Mouse (Mus musculus) liver, postnatal 0 days (tissue): Measurements from ENCODE around the gene Adora3. TPM values are rescaled to one million over a fixed set of nuclear protein-coding genes. Genes with fewer than 3 reads are reported as not detected.

Experiments used
- ATAC-seq: fragments of 200-750 bp; cut with Nextera tagmentation; 2 replicates; pipeline ENCODE4 v1.8.0; 2017; ENCODE audit warnings: mild to moderate bottlenecking, moderate library complexity
- DNase-seq: peaks from one replicate; pipeline ENCODE4 v3.0.0-alpha.2; 2016
- H3K27ac ChIP-seq: fragments of 300-500 bp; sonication (generic); 2 replicates; pipeline ENCODE4 v1.5.1; 2014; ENCODE audit warnings: antibody characterized with exemption, moderate library complexity, mild to moderate bottlenecking, low read depth
- H3K27me3 ChIP-seq: fragments of 300-500 bp; sonication (generic); 2 replicates; pipeline ENCODE4 v1.6.1; 2014; ENCODE audit warnings: low read length, control low read depth, mixed read lengths; ENCODE audit not compliant: insufficient read depth
- H3K36me3 ChIP-seq: fragments of 300-500 bp; sonication (generic); replicated peaks from 2 replicates; pipeline ENCODE4 v1.6.1; 2014; ENCODE audit warnings: mild to moderate bottlenecking, control low read depth, low read length, moderate library complexity, mixed read lengths; ENCODE audit not compliant: insufficient read depth
- H3K4me1 ChIP-seq: fragments of 300-500 bp; sonication (generic); 2 replicates; pipeline ENCODE4 v1.6.1; 2014; ENCODE audit warnings: antibody characterized with exemption, mild to moderate bottlenecking, control low read depth; ENCODE audit not compliant: insufficient read depth
- H3K4me2 ChIP-seq: fragments of 300-500 bp; sonication (generic); 2 replicates; pipeline ENCODE4 v1.6.1; 2014; ENCODE audit warnings: low read depth, mild to moderate bottlenecking, low read length, moderate library complexity, mixed read lengths
- H3K4me3 ChIP-seq: fragments of 300-500 bp; sonication (generic); 2 replicates; pipeline ENCODE4 v1.5.1; 2014; ENCODE audit warnings: low read depth, low read length
- H3K9ac ChIP-seq: fragments of 300-500 bp; sonication (generic); replicated peaks from 2 replicates; pipeline ENCODE4 v1.6.1; 2014; ENCODE audit warnings: mild to moderate bottlenecking, moderate library complexity
- H3K9me3 ChIP-seq: fragments of 300-500 bp; sonication (generic); 2 replicates; pipeline ENCODE4 v1.6.1; 2016; ENCODE audit warnings: mild to moderate bottlenecking, control low read depth, low read length, mixed read lengths
- CTCF ChIP-seq: sonication (generic); IDR thresholded peaks from 2 replicates; pipeline ENCODE4 v1.5.1; 2016; ENCODE audit warnings: antibody characterized with exemption, low read depth
- EP300 ChIP-seq: IDR thresholded peaks from 2 replicates; pipeline ENCODE4 v1.6.1; 2016; ENCODE audit warnings: antibody characterized with exemption, low read depth, mild to moderate bottlenecking
- WGBS: fragments of 180-500 bp; shearing (Covaris S2); extraction: QIAGEN DNeasy Blood & Tissue Kit; methylation state at CpG from one replicate; pipeline ENCODE4 v1.1.7; 2014; ENCODE audit not compliant: insufficient replicate concordance; 5-methylcytosine and 5-hydroxymethylcytosine counted together
- polyA plus RNA-seq: library from polyadenylated mRNA; unstranded; fragments of >200 nt; fragmentation: Nextera tagmentation; extraction: Ambion mirVana; gene quantifications from 2 replicates; pipeline ENCODE4 v1.2.1, GENCODE M21; 2015

Adora3 gene
- polyA plus RNA-seq: 0.62 and 0.92 TPM in 2 replicates

DNA sequence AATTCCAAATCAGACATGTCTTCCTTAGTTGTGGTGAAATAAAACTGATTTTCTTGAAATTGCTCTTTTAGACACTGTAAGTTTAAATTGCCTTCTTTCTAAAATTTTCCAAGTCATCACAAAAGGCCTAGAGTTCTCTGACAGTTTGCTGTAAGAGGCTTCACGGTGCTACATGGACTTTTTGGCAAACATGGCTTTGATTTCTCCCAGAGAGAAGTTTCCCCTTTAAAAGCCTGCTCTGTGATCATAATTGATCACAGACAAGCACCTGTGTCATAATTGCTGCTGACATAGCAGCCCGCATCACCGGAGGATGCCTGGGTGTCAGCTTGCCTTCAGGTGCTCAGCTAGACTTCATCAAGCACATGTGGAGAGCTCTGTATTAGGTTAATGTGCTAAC is at the start of gene Adora3, which contains the start of gene Tmigd3:
Gene Adora3 (plus strand): TSS at position 301 of the 400 bp plus-strand sequence.
Gene Tmigd3 (plus strand): TSS at position 346 of the 400 bp plus-strand sequence.
- TF ChIP-seq EP300: no peak
- TF ChIP-seq CTCF: no peak
- H3K9me3 ChIP-seq: no peaks in the 10 kb centered on the region
- peaks cover 16% of the 10 kb centered on the region; the same call in 1 of the 2 replicates for H3K4me1 ChIP-seq
- DNase-seq: no peak
- H3K36me3 ChIP-seq: no peaks in the 10 kb centered on the region
- H3K27me3 ChIP-seq: no peaks in the 10 kb centered on the region
- WGBS: 86% methylated on average over 3 of the region's 3 CpGs
- H3K27ac ChIP-seq: no peak within 1 kb of the TSS
- no peak within 1 kb of the TSS for H3K4me2 ChIP-seq
- no peak within 1 kb of the TSS for H3K9ac ChIP-seq
- H3K4me3 ChIP-seq: no peak within 1 kb of the TSS
- ATAC-seq: no peak

DNA sequence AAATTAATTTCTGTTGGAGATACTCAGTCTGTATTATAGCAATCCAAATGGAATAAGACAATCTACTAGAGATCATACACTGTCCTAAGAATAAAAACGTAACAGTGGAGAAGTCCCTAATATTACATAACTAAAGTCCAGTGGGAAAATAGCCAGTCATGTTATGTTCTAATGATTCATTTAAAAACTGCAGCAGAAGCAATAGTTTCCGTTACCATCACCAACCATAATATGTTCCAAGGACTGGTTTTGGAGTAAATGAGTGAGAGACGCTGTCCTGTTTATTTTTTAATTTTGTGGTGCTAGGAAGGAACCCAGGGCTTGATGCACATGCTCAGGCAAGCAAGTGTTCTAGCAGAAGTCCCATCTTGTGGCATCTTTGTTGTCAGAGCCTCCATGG is 49.2 kb upstream of the Adora3 start:
- no peak for TF ChIP-seq CTCF
- no peak for TF ChIP-seq EP300
- no peak overlapping the region for H3K9ac ChIP-seq
- peaks cover 21% of the 10 kb centered on the region for H3K4me1 ChIP-seq
- no peak overlapping the region for H3K4me2 ChIP-seq
- no peaks in the 10 kb centered on the region for H3K36me3 ChIP-seq
- no peak overlapping the region for H3K27ac ChIP-seq
- H3K27me3 ChIP-seq: no peaks in the 10 kb centered on the region
- H3K9me3 ChIP-seq: no peaks in the 10 kb centered on the region
- ATAC-seq (no peak), DNase-seq (no peak)
- H3K4me3 ChIP-seq: no peak overlapping the region
- 83% methylated on average over 3 of the region's 3 CpGs for WGBS

DNA sequence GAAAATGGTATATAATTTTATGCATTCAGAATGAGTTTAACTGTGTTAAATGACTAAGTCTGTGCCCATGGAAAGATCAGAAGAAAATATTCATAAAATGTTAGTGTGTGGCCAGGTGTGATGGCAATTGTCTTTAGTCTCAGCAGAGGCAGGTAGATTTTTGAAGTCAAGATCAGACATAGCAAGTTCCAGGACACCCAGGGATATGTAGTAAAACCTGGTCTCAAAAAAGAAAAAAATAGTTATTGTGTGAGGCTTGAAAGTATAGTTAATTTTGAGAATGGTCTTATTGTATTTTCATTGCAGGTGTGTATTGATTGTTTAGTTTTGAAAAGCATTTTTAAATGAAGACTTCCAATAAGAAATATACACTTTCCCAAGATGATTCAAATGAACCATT is 47.0 kb upstream of the Adora3 start:
- Histone ChIP-seq H3K27me3 (no peaks in the 10 kb centered on the region), H3K9ac (no peak overlapping the region), H3K4me3 (no peak overlapping the region), H3K36me3 (no peaks in the 10 kb centered on the region), H3K27ac (no peak overlapping the region), H3K9me3 (no peaks in the 10 kb centered on the region), H3K4me1 (peaks cover 14% of the 10 kb centered on the region), H3K4me2 (no peak overlapping the region)
- TF ChIP-seq EP300: no peak
- TF ChIP-seq CTCF: no peak
- ATAC-seq (no peak), DNase-seq (no peak)

DNA sequence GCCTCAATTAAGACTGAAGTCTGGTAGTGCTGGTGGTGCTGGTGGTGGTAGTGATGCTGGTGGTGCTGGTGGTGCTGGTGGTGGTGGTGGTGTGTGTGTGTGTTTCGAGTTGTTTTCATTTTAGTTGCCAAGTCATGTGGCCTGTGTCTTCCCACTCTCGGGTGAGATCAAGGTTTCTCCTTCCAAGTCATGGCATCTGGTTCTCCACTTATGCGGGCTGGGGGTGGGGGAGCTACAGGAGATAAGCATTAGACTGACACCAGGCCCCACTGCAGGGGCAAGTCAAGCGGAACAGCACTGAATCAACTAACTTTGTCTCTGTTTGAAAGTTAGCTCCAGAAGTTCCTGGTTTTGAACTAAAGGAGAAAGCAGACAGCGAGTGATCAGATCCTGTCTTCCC is 46.6 kb upstream of the Adora3 start:
- peaks cover 12% of the 10 kb centered on the region for H3K4me1 ChIP-seq
- WGBS: 35% methylated on average over 5 of the region's 5 CpGs
- H3K4me2 ChIP-seq: no peak overlapping the region
- ATAC-seq: no peak
- DNase-seq: no peak
- TF ChIP-seq CTCF: no peak
- no peak for TF ChIP-seq EP300
- H3K27me3 ChIP-seq: no peaks in the 10 kb centered on the region
- H3K9me3 ChIP-seq: no peaks in the 10 kb centered on the region
- H3K4me3 ChIP-seq: no peak overlapping the region
- no peaks in the 10 kb centered on the region for H3K36me3 ChIP-seq
- H3K9ac ChIP-seq: no peak overlapping the region
- no peak overlapping the region for H3K27ac ChIP-seq

DNA sequence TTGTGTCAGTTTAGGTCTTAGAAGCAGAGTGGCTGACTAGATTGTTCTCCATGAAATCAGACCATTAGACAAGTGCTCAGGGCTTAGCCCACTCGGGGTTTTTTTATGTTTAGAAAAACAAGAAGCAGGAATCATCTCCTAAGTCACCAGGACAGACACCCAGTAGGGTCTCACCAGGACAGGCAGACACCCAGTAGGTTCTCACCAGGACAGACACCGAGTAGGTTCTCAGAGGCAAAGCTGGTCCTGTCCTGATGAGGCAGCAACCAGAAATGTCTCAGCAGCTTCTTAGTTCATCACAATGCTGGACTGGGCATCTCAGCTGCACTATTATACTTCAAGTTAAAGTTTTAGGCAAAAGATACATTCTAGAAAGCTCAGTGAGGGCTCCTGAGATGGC is 46.0 kb upstream of the Adora3 start:
- H3K4me3 ChIP-seq: no peak overlapping the region
- peaks cover 12% of the 10 kb centered on the region for H3K4me1 ChIP-seq
- no peak for TF ChIP-seq CTCF
- TF ChIP-seq EP300: no peak
- H3K27ac ChIP-seq: no peak overlapping the region
- no peak overlapping the region for H3K9ac ChIP-seq
- H3K36me3 ChIP-seq: no peaks in the 10 kb centered on the region
- no peak overlapping the region for H3K4me2 ChIP-seq
- DNase-seq: no peak
- H3K9me3 ChIP-seq: no peaks in the 10 kb centered on the region
- no peak for ATAC-seq
- no peaks in the 10 kb centered on the region for H3K27me3 ChIP-seq
- 55% methylated on average over 2 of the region's 2 CpGs for WGBS

DNA sequence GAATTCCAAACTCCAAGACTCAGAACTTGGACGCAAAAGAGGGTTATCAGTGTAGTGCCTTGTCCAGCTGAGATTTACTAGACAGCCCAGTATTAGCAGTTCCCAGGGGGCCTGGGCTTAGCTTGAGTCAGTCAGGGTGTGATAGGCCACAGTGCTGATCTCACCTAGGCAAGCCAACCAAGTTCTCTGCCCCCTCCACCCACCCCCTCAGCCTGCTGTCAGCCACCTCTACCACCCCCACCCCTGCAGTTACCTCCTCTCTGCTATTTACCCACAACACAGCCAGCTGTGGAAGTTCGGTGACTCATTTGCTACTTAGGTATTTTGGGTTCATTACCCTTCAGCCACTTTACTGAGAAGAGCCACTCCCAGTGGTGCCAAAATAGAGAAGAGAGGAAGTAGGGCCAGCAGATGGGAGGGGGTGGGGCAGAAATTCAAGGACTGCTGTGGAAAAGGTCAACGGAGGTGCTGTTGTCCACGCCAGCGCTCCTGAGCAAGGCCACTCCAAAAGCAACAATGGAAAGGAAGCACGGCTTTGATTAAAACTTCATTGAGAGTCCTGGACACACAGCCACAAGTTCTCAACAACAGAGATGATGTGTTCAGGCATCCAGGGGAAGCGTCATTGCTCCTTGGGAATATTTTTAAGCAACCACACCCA is 45.0 kb upstream of the Adora3 start:
- Histone ChIP-seq H3K9me3 (no peaks in the 10 kb centered on the region), H3K4me3 (no peak overlapping the region), H3K4me2 (no peak overlapping the region), H3K27me3 (no peaks in the 10 kb centered on the region), H3K36me3 (no peaks in the 10 kb centered on the region), H3K9ac (peak overlapping the region; percentile 21; the same call in 1 of the 2 replicates), H3K27ac (no peak overlapping the region; the same call in 1 of the 2 replicates), H3K4me1 (peaks cover 12% of the 10 kb centered on the region)
- DNase-seq (peak; percentile 30), ATAC-seq (peak; percentile 60)
- WGBS: 36% methylated on average over 7 of the region's 7 CpGs
- TF ChIP-seq CTCF: no peak
- TF ChIP-seq EP300: no peak
